In the genomic region with DNA sequence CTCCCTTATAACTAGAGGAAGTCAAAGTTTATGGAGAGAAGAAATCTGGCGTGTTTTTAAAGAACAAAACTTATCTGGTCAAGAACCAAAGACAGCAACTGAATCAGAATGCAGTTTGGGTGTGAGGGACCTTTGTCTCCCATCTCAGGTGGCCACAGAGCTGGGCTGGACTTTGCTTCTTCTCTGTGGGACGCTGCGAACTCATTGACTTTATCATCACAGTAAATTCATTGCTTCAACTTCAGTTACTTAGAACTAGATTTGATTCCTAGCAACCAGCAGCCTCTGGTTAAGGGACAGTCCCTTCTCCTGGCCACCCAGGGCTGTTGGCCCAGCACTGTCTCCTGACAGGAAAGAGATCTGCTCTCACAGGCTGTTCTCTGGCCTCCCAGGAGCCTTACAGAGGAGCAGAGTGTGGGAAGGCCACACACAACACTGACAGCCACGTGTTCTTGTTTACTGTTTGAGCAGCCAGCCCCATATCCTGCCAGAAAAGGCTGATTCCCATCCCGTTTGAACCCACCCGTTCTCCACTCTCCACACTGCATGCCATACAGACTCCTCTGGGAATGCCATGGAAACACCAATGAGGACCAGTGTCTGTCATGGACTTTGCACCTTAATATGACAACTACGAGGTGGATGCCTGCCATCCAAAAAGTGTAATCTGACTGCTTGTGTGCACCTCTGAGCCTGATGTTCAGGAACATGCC, we compare ENCODE assay signal across 9 mouse cellular contexts. TPM values are rescaled to one million over a fixed set of nuclear protein-coding genes. Genes with fewer than 3 reads are reported as not detected.
DNase-seq lines count a peak whose midpoint lies in the region; ATAC-seq and TF ChIP-seq lines count a peak whose summit lies in the region.
"Had no signal": no experiment of that assay in that cellular context is flagged by ENCODE, and none has a peak within 500 bp of the region (broad histone marks: within the 10 kb centered on the region; RNA-seq: fewer than 3 reads in every experiment).

No protein-coding gene starts in this region.

- H3K36me3 ChIP-seq in heart, embryonic 11.5 days (ENCODE audit: control insufficient read depth, insufficient read depth, low read length) = no peaks in the 10 kb centered on the region
- H3K36me3 ChIP-seq in lung, embryonic 14.5 days (ENCODE audit: insufficient read depth) = no peaks in the 10 kb centered on the region
- no peaks in the 10 kb centered on the region for H3K36me3 ChIP-seq in liver, embryonic 16.5 days (ENCODE audit: control insufficient read depth, insufficient read depth)

- no peak overlapping the region for H3K4me2 ChIP-seq in heart, embryonic 11.5 days
- H3K4me2 ChIP-seq in lung, embryonic 14.5 days = no peak overlapping the region
- no peak overlapping the region for H3K4me2 ChIP-seq in liver, embryonic 16.5 days (ENCODE audit: low read depth, low read length)

- H3K27me3 ChIP-seq in heart, embryonic 11.5 days (ENCODE audit: control insufficient read depth, insufficient read depth, low read length) = no peaks in the 10 kb centered on the region
- H3K27me3 ChIP-seq in lung, embryonic 14.5 days (ENCODE audit: insufficient read depth, low read length) = no peaks in the 10 kb centered on the region
- H3K27me3 ChIP-seq in liver, embryonic 16.5 days (ENCODE audit: control insufficient read depth, insufficient read depth, low read depth, low read length) = no peaks in the 10 kb centered on the region

- no peak for ATAC-seq in heart, embryonic 11.5 days (replicated peaks; ENCODE audit: insufficient number of reproducible peaks, low FRiP score, low TSS enrichment)
- ATAC-seq in lung, embryonic 14.5 days (ENCODE audit: insufficient read depth) = peak; percentile 86
- peak; percentile 53 for ATAC-seq in liver, embryonic 16.5 days (ENCODE audit: low read depth)

- WGBS in heart, embryonic 11.5 days (ENCODE audit: insufficient replicate concordance) = 49% methylated on average over 7 of the region's 7 CpGs
- WGBS in lung, embryonic 14.5 days = 37% methylated on average over 7 of the region's 7 CpGs
- 32% methylated on average over 7 of the region's 7 CpGs for WGBS in liver, embryonic 16.5 days (ENCODE audit: insufficient replicate concordance)

- DNase-seq in heart, postnatal 10 days = peak; percentile 14 to 27
- peak; percentile 80 for DNase-seq in lung, embryonic 14.5 days
- DNase-seq in lung, postnatal 36 days = no peak
- peak; percentile 18 for DNase-seq in heart, postnatal 4 days
- DNase-seq in urinary bladder, adult 2 months (ENCODE audit: low spot score) = no peak
- DNase-seq: cerebellum, adult 9-10 months; thymus, postnatal 25 days had no signal

- TF ChIP-seq CTCF in lung, embryonic 14.5 days (IDR thresholded peaks at IDR 0.05; ENCODE audit: low read depth) = no peak

- no peaks in the 10 kb centered on the region for H3K4me1 ChIP-seq in heart, embryonic 11.5 days (ENCODE audit: control insufficient read depth, insufficient read depth, low read length)
- no peaks in the 10 kb centered on the region; the same call in 1 of the 2 replicates for H3K4me1 ChIP-seq in lung, embryonic 14.5 days (ENCODE audit: insufficient read depth)
- no peaks in the 10 kb centered on the region; the same call in 1 of the 2 replicates for H3K4me1 ChIP-seq in liver, embryonic 16.5 days (ENCODE audit: control insufficient read depth, low read depth, low read length)

- intact Hi-C loops in heart, postnatal 10 days (cut with DNase I) = no loop called here

- H3K9ac ChIP-seq in heart, embryonic 11.5 days (ENCODE audit: low read depth, low read length) = no peak overlapping the region
- no peak overlapping the region for H3K9ac ChIP-seq in lung, embryonic 14.5 days
- H3K9ac ChIP-seq in liver, embryonic 16.5 days (ENCODE audit: low read depth, low read length) = no peak overlapping the region

- H3K27ac ChIP-seq in heart, embryonic 11.5 days (ENCODE audit: low read depth, low read length) = no peak overlapping the region
- H3K27ac ChIP-seq in lung, embryonic 14.5 days (ENCODE audit: low read depth) = peak overlapping the region; percentile 8; the same call in 1 of the 2 replicates
- H3K27ac ChIP-seq in liver, embryonic 16.5 days (ENCODE audit: low read length) = no peak overlapping the region

- H3K9me3 ChIP-seq in heart, embryonic 11.5 days (replicated peaks; ENCODE audit: control insufficient read depth, low read length) = no peaks in the 10 kb centered on the region
- no peaks in the 10 kb centered on the region for H3K9me3 ChIP-seq in lung, embryonic 14.5 days (ENCODE audit: low read depth, low read length)
- no peaks in the 10 kb centered on the region for H3K9me3 ChIP-seq in liver, embryonic 16.5 days (replicated peaks; ENCODE audit: control insufficient read depth, low read length)

- H3K4me3 ChIP-seq in heart, embryonic 11.5 days (ENCODE audit: low read depth, low read length) = no peak overlapping the region
- H3K4me3 ChIP-seq in lung, embryonic 14.5 days (ENCODE audit: low read depth, low read length) = no peak overlapping the region
- no peak overlapping the region for H3K4me3 ChIP-seq in liver, embryonic 16.5 days (ENCODE audit: low read depth, low read length)

RNA-seq across cellular contexts. Expression of a gene that starts 25.1 kb away (rescaled TPM):
- 1 to 10 TPM; 6.6 to 7.8 TPM for total RNA-seq in heart, postnatal 10 days (2021)
- polyA plus RNA-seq in heart, embryonic 11.5 days (2014; fragmentation: Nextera tagmentation; extraction: Ambion mirVana) = 3.3 and 3.4 TPM in 2 replicates
- polyA plus RNA-seq in lung, embryonic 14.5 days (2014; fragmentation: Nextera tagmentation; extraction: Ambion mirVana) = 5.5 and 5.7 TPM in 2 replicates
- total RNA-seq in heart, postnatal 4 days (2021) = 1 to 10 TPM; 6.2 to 6.8 TPM
- 0.98 and 1.1 TPM in 2 replicates for polyA plus RNA-seq in liver, embryonic 16.5 days (2015; fragmentation: Nextera tagmentation; extraction: Ambion mirVana)
- polyA plus RNA-seq in urinary bladder, adult 2 months (2012; rRNA removed) = 2.5 and 6.6 TPM in 2 replicates

RNA-seq across cellular contexts. Expression of a gene that starts 25.2 kb away (rescaled TPM):
- 1 to 10 TPM; 6.2 to 7.6 TPM for total RNA-seq in heart, postnatal 10 days (2021)
- polyA plus RNA-seq in heart, embryonic 11.5 days (2014; fragmentation: Nextera tagmentation; extraction: Ambion mirVana) = 2.8 and 3.4 TPM in 2 replicates
- 5.5 and 8.7 TPM in 2 replicates for polyA plus RNA-seq in lung, embryonic 14.5 days (2014; fragmentation: Nextera tagmentation; extraction: Ambion mirVana)
- 1 to 10 TPM; 4.8 to 5.1 TPM for total RNA-seq in heart, postnatal 4 days (2021)
- 3.4 and 3.8 TPM in 2 replicates for polyA plus RNA-seq in liver, embryonic 16.5 days (2015; fragmentation: Nextera tagmentation; extraction: Ambion mirVana)
- 18.5 and 22.7 TPM in 2 replicates for polyA plus RNA-seq in urinary bladder, adult 2 months (2012; rRNA removed)

Comparison
In these comparisons a context has a peak if more than half of its experiments do, and no peak if none do; other contexts are left out.
1. DNase-seq: peak in heart, postnatal 10 days (2 of 2), lung, embryonic 14.5 days (single experiment) and heart, postnatal 4 days (single experiment); none in lung, postnatal 36 days (single experiment) and urinary bladder, adult 2 months (single experiment).